Comparison of ENCODE assay signal across 9 mouse cellular contexts in genomic region chr3:128337031-128337430, GRCm38 (mm10).
DNase-seq lines count a peak whose midpoint lies in the region; ATAC-seq and TF ChIP-seq lines count a peak whose summit lies in the region.
"Had no signal": no experiment of that assay in that cellular context is flagged by ENCODE, and none has a peak within 500 bp of the region (broad histone marks: within the 10 kb centered on the region; RNA-seq: fewer than 3 reads in every experiment).

No protein-coding gene starts in this region.

- no peak for TF ChIP-seq EP300 in liver, postnatal 0 days (IDR thresholded peaks at IDR 0.05; ENCODE audit: low read depth)

- no peak overlapping the region for H3K4me3 ChIP-seq in forebrain, embryonic 10.5 days
- H3K4me3 ChIP-seq in liver, postnatal 0 days (ENCODE audit: low read depth, low read length), result no peak overlapping the region
- H3K4me3 ChIP-seq in olfactory bulb, adult 2 months (ENCODE audit: insufficient read depth, low read depth, low read length), result no peak overlapping the region
- H3K4me3 ChIP-seq: limb, embryonic 15.5 days had no signal

- ATAC-seq in liver, postnatal 0 days, result peak; percentile 40; the same call in 1 of the 2 replicates

- H3K4me1 ChIP-seq in forebrain, embryonic 10.5 days, result no peaks in the 10 kb centered on the region
- no peaks in the 10 kb centered on the region for H3K4me1 ChIP-seq in liver, postnatal 0 days (ENCODE audit: insufficient read depth)
- no peaks in the 10 kb centered on the region for H3K4me1 ChIP-seq in olfactory bulb, adult 2 months (ENCODE audit: control insufficient read depth, insufficient read depth, low read length)
- H3K4me1 ChIP-seq: limb, embryonic 15.5 days had no signal

- DNase-seq in ES-CJ7 (ENCODE audit: low read depth, low spot score), result peak; percentile 89
- peak; percentile 60 for DNase-seq in brain, embryonic 18.5 days (ENCODE audit: low read depth, low spot score)
- DNase-seq in forebrain, embryonic 10.5 days (ENCODE audit: extremely low spot score, low spot score), result peak; percentile 71
- DNase-seq in heart, postnatal 36 days, result peak; percentile 21 to 27
- peak; percentile 32 for DNase-seq in large intestine, adult 2 months (ENCODE audit: low read depth, low spot score)
- peak; percentile 46 for DNase-seq in liver, postnatal 0 days
- DNase-seq in thymus, postnatal 25 days, result peak; percentile 42

- no peak overlapping the region for H3K9ac ChIP-seq in liver, postnatal 0 days (replicated peaks)
- H3K9ac ChIP-seq: limb, embryonic 15.5 days had no signal

- H3K9me3 ChIP-seq in forebrain, embryonic 10.5 days, result no peaks in the 10 kb centered on the region
- no peaks in the 10 kb centered on the region for H3K9me3 ChIP-seq in liver, postnatal 0 days (ENCODE audit: low read length)
- H3K9me3 ChIP-seq: limb, embryonic 15.5 days had no signal

- H3K4me2 ChIP-seq in liver, postnatal 0 days (ENCODE audit: low read depth, low read length), result no peak overlapping the region
- H3K4me2 ChIP-seq: limb, embryonic 15.5 days had no signal

- TF ChIP-seq CTCF in liver, postnatal 0 days (IDR thresholded peaks at IDR 0.05; ENCODE audit: low read depth), result peak; percentile 88
- TF ChIP-seq CTCF in olfactory bulb, adult 2 months (IDR thresholded peaks at IDR 0.05; ENCODE audit: insufficient read depth, low read depth, low read length), result 0 out of 2 replicates have a peak, but pooled peaks have one; percentile 18

- no peaks in the 10 kb centered on the region for H3K36me3 ChIP-seq in forebrain, embryonic 10.5 days (replicated peaks)
- no peaks in the 10 kb centered on the region for H3K36me3 ChIP-seq in liver, postnatal 0 days (replicated peaks; ENCODE audit: insufficient read depth, low read length)
- H3K36me3 ChIP-seq: limb, embryonic 15.5 days had no signal

- no peak for TF ChIP-seq POLR2A in olfactory bulb, adult 2 months (IDR thresholded peaks at IDR 0.05; ENCODE audit: insufficient read depth, low read depth, low read length)

- intact Hi-C loops in heart, postnatal 36 days (cut with DNase I), result loop anchor here (1.0 to 5.0 kb wide), 3 partner anchors 151 to 335 kb away; no protein-coding TSS in a partner anchor

- 32% methylated on average over 5 of the region's 5 CpGs for WGBS in forebrain, embryonic 10.5 days
- WGBS in large intestine, adult 2 months, result 11% methylated on average over 5 of the region's 5 CpGs
- WGBS in liver, postnatal 0 days (ENCODE audit: insufficient replicate concordance), result 15% methylated on average over 5 of the region's 5 CpGs
- 23% methylated on average over 5 of the region's 5 CpGs for whole genome bisulfite sequencing in olfactory bulb, adult 2 months

- no peak overlapping the region for H3K27ac ChIP-seq in forebrain, embryonic 10.5 days
- H3K27ac ChIP-seq in liver, postnatal 0 days (ENCODE audit: low read depth), result no peak overlapping the region
- no peak overlapping the region for H3K27ac ChIP-seq in olfactory bulb, adult 2 months (ENCODE audit: insufficient read depth, low read depth, low read length)
- H3K27ac ChIP-seq: limb, embryonic 15.5 days had no signal

- H3K27me3 ChIP-seq in forebrain, embryonic 10.5 days (ENCODE audit: poor library complexity, severe bottlenecking), result no peaks in the 10 kb centered on the region
- H3K27me3 ChIP-seq in liver, postnatal 0 days (ENCODE audit: insufficient read depth, low read length), result no peaks in the 10 kb centered on the region
- H3K27me3 ChIP-seq: limb, embryonic 15.5 days had no signal

Comparison
In these comparisons a context has a peak if more than half of its experiments do, and no peak if none do; other contexts are left out.
1. DNase-seq: peak in every context shown above with its lines; median percentile 89 in ES-CJ7; 71 in forebrain, embryonic 10.5 days; 60 in brain, embryonic 18.5 days; 46 in liver, postnatal 0 days; 42 in thymus, postnatal 25 days; 32 in large intestine, adult 2 months; 24 in heart, postnatal 36 days.